ENCODE assay signal across 10 mouse cellular contexts in genomic region chr11:88574575-88575360, GRCm38 (mm10).
DNase-seq lines count a peak whose midpoint lies in the region; ATAC-seq lines count a peak whose summit lies in the region.
"Had no signal": no experiment of that assay in that cellular context is flagged by ENCODE, and none has a peak within 500 bp of the region (broad histone marks: within the 10 kb centered on the region; RNA-seq: fewer than 3 reads in every experiment).

No protein-coding gene starts in this region.

- DNase-seq in left cerebral cortex, postnatal 14 days (ENCODE audit: low spot score in 2 of 2): peak; percentile 57 to 59
- DNase-seq in left cerebral cortex, adult 8-10 months (ENCODE audit: low spot score in 2 of 2): no peak
- DNase-seq in hindbrain, embryonic 14.5 days (ENCODE audit: low spot score): peak; percentile 63
- DNase-seq: adrenal gland, postnatal 10 days; liver had no signal

- 17% methylated on average over 4 of the region's 4 CpGs for WGBS in forebrain, embryonic 15.5 days
- WGBS in hindbrain, embryonic 14.5 days: 41% methylated on average over 4 of the region's 4 CpGs
- 47% methylated on average over 4 of the region's 4 CpGs for whole genome bisulfite sequencing in midbrain, embryonic 16.5 days
- WGBS in intestine, embryonic 16.5 days: 71% methylated on average over 4 of the region's 4 CpGs

- intact Hi-C loops in left cerebral cortex, postnatal 14 days (cut with DNase I): no loop called here

- no peaks in the 10 kb centered on the region for H3K27me3 ChIP-seq in forebrain, embryonic 15.5 days
- no peaks in the 10 kb centered on the region for H3K27me3 ChIP-seq in hindbrain, embryonic 14.5 days (ENCODE audit: control insufficient read depth, insufficient read depth, low read length)
- no peaks in the 10 kb centered on the region for H3K27me3 ChIP-seq in midbrain, embryonic 16.5 days (ENCODE audit: control insufficient read depth, insufficient read depth, low read depth, low read length)
- no peaks in the 10 kb centered on the region for H3K27me3 ChIP-seq in intestine, embryonic 16.5 days (replicated peaks; ENCODE audit: control insufficient read depth, insufficient read depth, low read length)

- no peak overlapping the region; the same call in 1 of the 2 replicates for H3K4me2 ChIP-seq in forebrain, embryonic 15.5 days (replicated peaks)
- H3K4me2 ChIP-seq in hindbrain, embryonic 14.5 days (replicated peaks): no peak overlapping the region
- no peak overlapping the region for H3K4me2 ChIP-seq in midbrain, embryonic 16.5 days (ENCODE audit: low read length)
- H3K4me2 ChIP-seq in intestine, embryonic 16.5 days (ENCODE audit: low read depth, low read length): no peak overlapping the region

- no peaks in the 10 kb centered on the region for H3K36me3 ChIP-seq in forebrain, embryonic 15.5 days
- H3K36me3 ChIP-seq in hindbrain, embryonic 14.5 days (replicated peaks; ENCODE audit: control insufficient read depth, insufficient read depth): no peaks in the 10 kb centered on the region
- no peaks in the 10 kb centered on the region for H3K36me3 ChIP-seq in midbrain, embryonic 16.5 days (ENCODE audit: control insufficient read depth, insufficient read depth, low read length)
- H3K36me3 ChIP-seq in intestine, embryonic 16.5 days (ENCODE audit: control insufficient read depth, insufficient read depth, low read length): no peaks in the 10 kb centered on the region

- peak; percentile 62 for ATAC-seq in forebrain, embryonic 15.5 days (replicated peaks)
- no peak; the same call in 1 of the 2 replicates for ATAC-seq in hindbrain, embryonic 14.5 days (ENCODE audit: low FRiP score)
- ATAC-seq in midbrain, embryonic 16.5 days: no peak
- no peak for ATAC-seq in monocyte, adult 5-6 weeks (replicated peaks; ENCODE audit: insufficient number of reproducible peaks, low FRiP score, low TSS enrichment, poor library complexity, severe bottlenecking)
- no peak for ATAC-seq in intestine, embryonic 16.5 days

- H3K9ac ChIP-seq in forebrain, embryonic 15.5 days (replicated peaks): no peak overlapping the region
- H3K9ac ChIP-seq in hindbrain, embryonic 14.5 days: no peak overlapping the region
- H3K9ac ChIP-seq in midbrain, embryonic 16.5 days (ENCODE audit: low read depth, low read length): no peak overlapping the region
- H3K9ac ChIP-seq in intestine, embryonic 16.5 days (ENCODE audit: low read depth, low read length): no peak overlapping the region

- no peaks in the 10 kb centered on the region for H3K9me3 ChIP-seq in forebrain, embryonic 15.5 days
- H3K9me3 ChIP-seq in hindbrain, embryonic 14.5 days (ENCODE audit: control insufficient read depth, low read length): no peaks in the 10 kb centered on the region
- no peaks in the 10 kb centered on the region for H3K9me3 ChIP-seq in midbrain, embryonic 16.5 days (replicated peaks; ENCODE audit: control insufficient read depth, low read length, poor library complexity, severe bottlenecking)
- H3K9me3 ChIP-seq in intestine, embryonic 16.5 days (ENCODE audit: control insufficient read depth, low read length): no peaks in the 10 kb centered on the region

- H3K27ac ChIP-seq in forebrain, embryonic 15.5 days (replicated peaks): peak overlapping the region; percentile 71
- peak overlapping the region; percentile 67 for H3K27ac ChIP-seq in hindbrain, embryonic 14.5 days
- peak overlapping the region; percentile 45 for H3K27ac ChIP-seq in midbrain, embryonic 16.5 days (ENCODE audit: low read length)
- H3K27ac ChIP-seq in intestine, embryonic 16.5 days (ENCODE audit: low read length): no peak overlapping the region

- H3K4me1 ChIP-seq in forebrain, embryonic 15.5 days: peaks cover 86% of the 10 kb centered on the region
- H3K4me1 ChIP-seq in hindbrain, embryonic 14.5 days (replicated peaks; ENCODE audit: control insufficient read depth, insufficient read depth, low read length): peaks cover 79% of the 10 kb centered on the region
- H3K4me1 ChIP-seq in midbrain, embryonic 16.5 days (ENCODE audit: control insufficient read depth, insufficient read depth, low read length): peaks cover 54% of the 10 kb centered on the region
- H3K4me1 ChIP-seq in intestine, embryonic 16.5 days (ENCODE audit: control insufficient read depth, insufficient read depth, low read length): peaks cover 11% of the 10 kb centered on the region

- H3K4me3 ChIP-seq in forebrain, embryonic 15.5 days: no peak overlapping the region
- no peak overlapping the region for H3K4me3 ChIP-seq in hindbrain, embryonic 14.5 days (replicated peaks; ENCODE audit: low read length)
- H3K4me3 ChIP-seq in midbrain, embryonic 16.5 days (ENCODE audit: low read depth, low read length): no peak overlapping the region
- H3K4me3 ChIP-seq in intestine, embryonic 16.5 days (ENCODE audit: low read length): no peak overlapping the region
- H3K4me3 ChIP-seq: myocyte had no signal

Comparison
In these comparisons a context has a peak if more than half of its experiments do, and no peak if none do; other contexts are left out.
1. DNase-seq: peak in left cerebral cortex, postnatal 14 days (2 of 2) and hindbrain, embryonic 14.5 days (single experiment); none in left cerebral cortex, adult 8-10 months (0 of 2).